Mouse (Mus musculus): Measurements from ENCODE around the gene Ahnak. TPM values are rescaled to one million over a fixed set of nuclear protein-coding genes. Genes with fewer than 3 reads are reported as not detected.
"Not testable (repeated sequence)": the region's sequence is repeated elsewhere in the genome, so short reads cannot be mapped to it uniquely, and the experiment has no call there.

Ahnak gene
- polyA plus RNA-seq, 1 experiment from 2014 or later: 20.5 TPM

DNA sequence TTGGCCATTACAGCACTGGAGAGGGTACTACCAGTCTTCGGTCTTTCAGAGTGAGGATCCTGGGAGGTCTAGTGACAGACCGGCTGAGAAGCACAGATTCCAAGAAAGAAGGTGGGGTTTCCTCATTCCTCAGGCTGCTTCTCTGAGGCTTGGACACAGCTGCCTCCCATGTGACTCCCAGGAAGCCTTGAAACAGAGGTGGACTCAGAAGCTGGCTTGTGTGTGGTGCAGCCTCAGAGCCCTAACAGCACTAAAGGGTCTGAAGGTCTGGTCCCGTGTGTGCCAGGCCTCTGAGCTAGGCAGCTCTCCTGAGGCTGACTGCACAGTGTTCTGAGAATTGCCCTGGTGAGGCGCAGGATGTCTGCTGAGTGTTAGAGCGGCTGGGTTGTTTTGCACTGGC lies 117.0 kb downstream of the Ahnak start:
- peaks cover 20% of the 10 kb centered on the region for H3K4me1 ChIP-seq (replicated peaks)
- H3K9me3 ChIP-seq: no peaks in the 10 kb centered on the region
- no peak overlapping the region for H3K9ac ChIP-seq (replicated peaks)
- 0 out of 2 replicates have a peak, but pooled peaks have one; percentile 24 for ATAC-seq (ENCODE audit: insufficient number of reproducible peaks, insufficient read depth, low FRiP score, low TSS enrichment, low read depth)
- no peaks in the 10 kb centered on the region for H3K27me3 ChIP-seq
- H3K27ac ChIP-seq: 0 out of 2 replicates have a peak overlapping the region, but pooled peaks have one; percentile 26
- no peak overlapping the region for H3K4me3 ChIP-seq (replicated peaks)
- WGBS: 40% methylated on average over 5 of the region's 5 CpGs
- H3K4me2 ChIP-seq: no peak overlapping the region
- H3K36me3 ChIP-seq: no peaks in the 10 kb centered on the region

DNA sequence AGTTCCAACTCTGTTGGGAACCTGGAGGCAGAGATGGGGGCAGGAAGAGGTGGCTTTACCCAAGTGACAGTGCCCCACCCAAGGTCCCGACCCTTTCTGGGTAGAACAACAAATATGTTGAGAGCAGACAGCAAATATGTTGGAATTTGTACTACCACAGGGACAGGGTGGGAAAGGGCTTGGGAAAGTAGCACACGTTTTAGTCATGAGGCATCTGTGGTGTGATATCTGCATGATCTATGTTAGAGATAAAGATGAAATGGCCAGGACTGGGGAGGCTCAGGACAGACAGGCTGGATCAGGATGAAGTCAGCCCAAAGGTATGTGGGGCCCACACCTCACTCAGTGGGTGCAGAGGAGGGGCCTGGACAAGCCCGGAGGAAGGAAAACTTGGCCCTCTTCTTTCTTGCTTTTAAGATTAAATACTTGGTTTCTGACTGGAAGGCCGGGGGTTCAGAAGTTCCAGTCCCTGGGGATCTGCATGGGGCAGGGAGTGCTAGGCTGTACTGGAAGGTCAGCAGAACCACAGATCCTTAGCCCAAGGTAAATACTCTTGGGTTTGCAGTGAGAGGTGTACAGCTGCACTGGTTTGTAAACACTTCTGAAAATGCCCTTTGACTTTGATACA lies 117.8 kb downstream of the Ahnak start:
- 0 out of 2 replicates have a peak overlapping the region, but pooled peaks have one; percentile 26 for H3K27ac ChIP-seq
- H3K36me3 ChIP-seq: no peaks in the 10 kb centered on the region
- no peak overlapping the region for H3K9ac ChIP-seq (replicated peaks)
- 0 out of 2 replicates have a peak, but pooled peaks have one; percentile 21 for ATAC-seq (ENCODE audit: insufficient number of reproducible peaks, insufficient read depth, low FRiP score, low TSS enrichment, low read depth)
- H3K9me3 ChIP-seq: no peaks in the 10 kb centered on the region
- no peak overlapping the region for H3K4me2 ChIP-seq
- peaks cover 20% of the 10 kb centered on the region for H3K4me1 ChIP-seq (replicated peaks)
- 51% methylated on average over 4 of the region's 4 CpGs for WGBS
- no peak overlapping the region for H3K4me3 ChIP-seq (replicated peaks)
- H3K27me3 ChIP-seq: no peaks in the 10 kb centered on the region

DNA sequence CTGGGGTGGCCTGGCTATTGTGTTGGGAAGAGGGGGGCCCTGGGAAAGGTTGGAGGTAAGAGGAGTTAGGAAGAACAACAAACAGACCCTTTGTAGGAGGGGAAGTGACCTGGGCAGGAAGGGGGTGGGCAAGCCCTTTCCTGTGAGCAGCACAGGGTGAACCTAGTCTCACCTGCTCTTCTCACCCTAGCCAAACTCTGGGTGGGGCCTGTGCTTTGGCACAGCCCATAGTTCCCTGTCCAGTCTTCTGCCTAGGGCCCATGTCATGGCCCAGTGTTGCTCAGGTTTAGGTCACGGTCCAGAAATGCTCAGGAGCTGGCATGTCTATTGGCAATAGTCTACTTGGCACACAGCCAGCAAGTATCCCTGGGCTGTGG lies 118.3 kb downstream of the Ahnak start:
- 0 out of 2 replicates have a peak, but pooled peaks have one; percentile 6 for ATAC-seq (ENCODE audit: insufficient number of reproducible peaks, insufficient read depth, low FRiP score, low TSS enrichment, low read depth)
- no peak overlapping the region for H3K27ac ChIP-seq
- H3K4me1 ChIP-seq (replicated peaks): peaks cover 20% of the 10 kb centered on the region
- no peak overlapping the region for H3K4me3 ChIP-seq (replicated peaks)
- H3K36me3 ChIP-seq: peaks cover under 1% of the 10 kb centered on the region; the same call in 1 of the 2 replicates
- H3K27me3 ChIP-seq: no peaks in the 10 kb centered on the region
- no peak overlapping the region for H3K9ac ChIP-seq (replicated peaks)
- WGBS: 64% methylated on average over 1 of the region's 1 CpGs
- no peak overlapping the region for H3K4me2 ChIP-seq
- no peaks in the 10 kb centered on the region for H3K9me3 ChIP-seq

DNA sequence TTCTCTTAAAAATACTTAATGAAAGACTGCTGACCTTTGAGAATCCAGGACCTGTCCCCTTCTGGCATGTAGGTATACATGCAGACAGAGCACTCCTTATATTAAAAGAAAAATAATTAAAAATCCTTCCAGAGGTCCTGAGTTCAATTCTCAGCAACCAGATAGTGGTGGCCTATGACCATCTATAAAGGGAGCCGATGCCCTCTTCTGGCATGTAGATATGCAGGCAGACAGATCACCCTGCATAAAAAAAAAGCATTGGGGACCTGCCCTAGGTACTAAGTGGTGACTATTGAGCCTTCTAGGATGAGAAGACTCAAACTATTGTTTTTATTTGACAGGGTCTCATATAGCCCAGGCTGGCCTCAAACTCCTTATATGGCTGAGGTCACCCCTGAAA lies 119.5 kb downstream of the Ahnak start:
- ATAC-seq (ENCODE audit: insufficient number of reproducible peaks, insufficient read depth, low FRiP score, low TSS enrichment, low read depth): no peak
- Histone ChIP-seq H3K9ac (replicated peaks) (no peak overlapping the region), H3K27me3 (no peaks in the 10 kb centered on the region), H3K4me1 (replicated peaks) (peaks cover 20% of the 10 kb centered on the region), H3K9me3 (no peaks in the 10 kb centered on the region), H3K36me3 (peaks cover 9% of the 10 kb centered on the region), H3K27ac (no peak overlapping the region), H3K4me2 (no peak overlapping the region), H3K4me3 (replicated peaks) (no peak overlapping the region)
- WGBS: 83% methylated on average over 1 of the region's 1 CpGs

DNA sequence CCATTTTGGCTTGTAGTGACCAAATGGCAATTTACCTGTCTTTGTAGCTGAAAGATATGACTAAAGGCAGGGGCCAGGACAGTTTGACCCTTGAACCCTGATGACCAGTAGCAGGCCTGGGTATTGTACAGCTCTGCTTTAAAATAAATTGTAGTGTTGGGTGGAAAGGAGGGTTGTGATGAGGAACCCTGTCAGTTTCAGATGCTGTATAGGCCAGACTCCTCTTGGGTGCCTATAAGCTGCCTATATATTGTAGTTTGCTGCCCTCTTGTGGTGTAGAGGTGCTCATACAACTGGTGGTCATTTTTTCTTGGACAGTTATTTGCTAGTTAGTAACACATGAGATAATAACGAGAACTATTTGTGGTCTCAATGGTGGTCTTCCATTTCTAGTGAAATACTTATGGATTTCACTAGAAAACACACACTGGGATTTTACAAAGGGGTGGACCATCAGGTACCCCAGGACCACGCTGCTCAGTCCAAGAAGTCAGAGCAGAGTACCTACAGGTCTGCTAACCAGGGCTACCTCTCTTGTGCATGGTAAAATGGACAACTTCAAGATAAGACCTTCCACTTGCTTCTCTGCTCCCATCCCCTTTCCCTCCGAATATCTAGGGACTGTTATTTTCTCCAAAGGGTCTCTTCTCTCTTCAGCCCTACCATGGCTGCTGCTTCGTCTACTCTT lies 121.2 kb downstream of the Ahnak start:
- 47% methylated on average over 4 of the region's 4 CpGs for WGBS
- no peak overlapping the region for H3K4me2 ChIP-seq
- ATAC-seq (ENCODE audit: insufficient number of reproducible peaks, insufficient read depth, low FRiP score, low TSS enrichment, low read depth): peak; percentile 63; the same call in 1 of the 2 replicates

DNA sequence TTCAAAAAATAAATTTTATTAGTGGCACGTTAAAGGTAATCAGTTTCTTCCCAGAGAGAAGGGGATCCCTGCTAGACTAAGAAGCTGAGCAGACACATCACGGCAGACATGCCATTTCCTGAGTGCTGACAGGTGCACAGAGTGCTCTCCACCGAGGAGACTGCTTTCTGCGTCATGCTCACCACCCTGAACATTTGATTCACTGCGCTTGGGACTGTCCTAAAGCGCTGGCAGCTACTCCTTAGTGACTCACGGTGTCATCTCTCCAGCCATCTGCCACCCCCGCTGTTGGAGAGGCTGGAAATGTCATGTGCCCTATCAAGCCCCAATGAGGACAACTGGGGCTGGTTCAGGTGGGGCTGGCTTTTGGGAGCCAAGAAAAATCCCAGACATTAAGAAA lies 123.0 kb downstream of the Ahnak start:
- Histone ChIP-seq H3K27me3 (no peaks in the 10 kb centered on the region), H3K9ac (replicated peaks) (no peak overlapping the region), H3K27ac (no peak overlapping the region), H3K4me3 (replicated peaks) (no peak overlapping the region), H3K4me2 (no peak overlapping the region), H3K4me1 (replicated peaks) (peaks cover 8% of the 10 kb centered on the region), H3K36me3 (peaks cover 28% of the 10 kb centered on the region), H3K9me3 (no peaks in the 10 kb centered on the region)
- WGBS: 74% methylated on average over 8 of the region's 8 CpGs
- ATAC-seq (ENCODE audit: insufficient number of reproducible peaks, insufficient read depth, low FRiP score, low TSS enrichment, low read depth): no peak

More for the DNA sequence above, 121.2 kb downstream of the Ahnak start:
- Histone ChIP-seq H3K4me1 (replicated peaks) (peaks cover 20% of the 10 kb centered on the region), H3K9me3 (no peaks in the 10 kb centered on the region), H3K27ac (no peak overlapping the region), H3K27me3 (no peaks in the 10 kb centered on the region), H3K9ac (replicated peaks) (no peak overlapping the region), H3K4me3 (replicated peaks) (no peak overlapping the region), H3K36me3 (peaks cover 20% of the 10 kb centered on the region)

DNA sequence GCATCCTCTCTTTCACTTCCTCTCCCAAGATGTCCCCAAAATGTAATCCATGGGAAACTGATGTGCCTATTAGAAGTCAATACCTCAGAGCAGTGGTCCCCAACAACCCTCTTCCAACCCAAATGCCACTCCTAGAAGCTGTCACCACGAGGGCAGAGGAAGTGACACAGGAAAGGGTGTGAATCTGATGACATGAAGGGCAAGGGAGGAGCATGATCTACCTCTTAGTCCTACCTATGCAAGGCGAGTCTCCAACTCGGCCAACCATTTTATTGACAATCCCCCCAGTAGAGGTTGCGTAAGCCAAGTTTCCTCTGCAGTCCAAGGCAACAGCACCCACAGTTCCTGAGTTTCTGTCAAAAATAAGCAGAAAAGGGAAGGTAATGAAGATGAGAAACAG lies 127.2 kb downstream of the Ahnak start:
- Histone ChIP-seq H3K4me1 (replicated peaks) (no peaks in the 10 kb centered on the region), H3K9ac (replicated peaks) (no peak overlapping the region), H3K4me2 (no peak overlapping the region), H3K27me3 (no peaks in the 10 kb centered on the region), H3K4me3 (replicated peaks) (no peak overlapping the region), H3K36me3 (peaks cover 37% of the 10 kb centered on the region), H3K9me3 (no peaks in the 10 kb centered on the region), H3K27ac (no peak overlapping the region)
- WGBS: 82% methylated on average over 4 of the region's 4 CpGs
- ATAC-seq (ENCODE audit: insufficient number of reproducible peaks, insufficient read depth, low FRiP score, low TSS enrichment, low read depth): no peak

DNA sequence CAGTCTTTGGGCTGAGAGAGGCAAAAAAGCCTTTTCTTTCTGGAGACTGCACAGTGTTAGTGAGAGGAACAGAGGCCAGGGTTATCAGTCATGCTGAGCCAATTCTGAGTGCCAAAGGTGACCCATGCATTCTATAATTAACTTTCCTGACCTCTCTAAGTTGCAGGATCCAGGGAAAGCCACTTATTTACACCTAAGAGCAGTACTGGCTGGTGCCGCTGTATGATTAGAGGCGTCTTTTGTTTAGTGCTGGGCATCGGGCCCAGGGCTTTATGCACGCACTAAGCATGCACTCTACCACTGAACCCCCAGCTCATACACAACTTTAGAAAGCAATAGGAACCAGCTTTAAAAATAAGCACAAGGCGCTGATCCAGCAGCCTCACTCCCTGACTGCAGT lies 128.2 kb downstream of the Ahnak start:
- no peaks in the 10 kb centered on the region for H3K9me3 ChIP-seq
- no peak overlapping the region for H3K4me2 ChIP-seq
- no peaks in the 10 kb centered on the region for H3K4me1 ChIP-seq (replicated peaks)
- peaks cover 37% of the 10 kb centered on the region for H3K36me3 ChIP-seq
- H3K27me3 ChIP-seq: no peaks in the 10 kb centered on the region
- H3K27ac ChIP-seq: no peak overlapping the region
- 88% methylated on average over 5 of the region's 5 CpGs for WGBS
- no peak overlapping the region for H3K9ac ChIP-seq (replicated peaks)
- ATAC-seq (ENCODE audit: insufficient number of reproducible peaks, insufficient read depth, low FRiP score, low TSS enrichment, low read depth): no peak
- H3K4me3 ChIP-seq (replicated peaks): no peak overlapping the region

DNA sequence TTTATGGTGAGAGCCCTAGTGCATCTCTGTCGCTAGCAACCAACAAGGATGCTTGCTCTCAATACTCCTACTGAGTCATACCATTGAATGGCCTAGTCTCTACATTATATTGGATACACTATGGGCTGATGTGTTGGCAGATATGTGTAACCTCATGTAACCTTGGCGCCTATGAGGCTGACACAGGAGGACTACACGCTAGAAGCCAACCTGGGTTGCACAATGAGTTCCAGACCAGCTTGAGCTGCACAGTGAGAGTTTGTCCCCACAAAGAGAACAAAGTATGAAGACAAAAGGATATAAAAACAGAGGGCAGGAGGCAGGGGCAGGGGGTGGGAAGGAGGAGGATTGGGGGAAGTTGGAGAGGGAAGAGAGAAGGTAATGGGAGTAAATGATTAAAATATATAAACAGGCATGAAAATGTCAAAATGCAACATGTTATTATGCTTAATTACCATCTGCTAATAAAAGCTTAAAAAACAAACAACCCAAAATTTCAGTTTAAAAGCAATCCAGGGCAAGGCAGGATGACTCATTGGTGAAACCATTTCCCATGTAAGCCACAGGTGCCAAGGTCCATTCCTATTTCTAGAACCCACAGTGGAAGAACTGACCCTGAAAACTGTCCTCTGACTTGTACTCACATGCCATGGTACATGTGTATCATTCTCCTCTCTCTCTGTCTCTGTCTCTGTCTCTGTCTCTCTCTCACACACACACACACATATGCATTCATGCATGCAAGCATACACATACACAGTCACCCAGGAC lies 130.8 kb downstream of the Ahnak start:
- Histone ChIP-seq H3K27me3 (no peaks in the 10 kb centered on the region), H3K9me3 (no peaks in the 10 kb centered on the region), H3K9ac (replicated peaks) (no peak overlapping the region), H3K4me1 (replicated peaks) (no peaks in the 10 kb centered on the region), H3K4me2 (no peak overlapping the region), H3K4me3 (replicated peaks) (no peak overlapping the region), H3K27ac (no peak overlapping the region), H3K36me3 (peaks cover 20% of the 10 kb centered on the region)
- ATAC-seq (ENCODE audit: insufficient number of reproducible peaks, insufficient read depth, low FRiP score, low TSS enrichment, low read depth): no peak
- WGBS: 90% methylated on average over 3 of the region's 3 CpGs

DNA sequence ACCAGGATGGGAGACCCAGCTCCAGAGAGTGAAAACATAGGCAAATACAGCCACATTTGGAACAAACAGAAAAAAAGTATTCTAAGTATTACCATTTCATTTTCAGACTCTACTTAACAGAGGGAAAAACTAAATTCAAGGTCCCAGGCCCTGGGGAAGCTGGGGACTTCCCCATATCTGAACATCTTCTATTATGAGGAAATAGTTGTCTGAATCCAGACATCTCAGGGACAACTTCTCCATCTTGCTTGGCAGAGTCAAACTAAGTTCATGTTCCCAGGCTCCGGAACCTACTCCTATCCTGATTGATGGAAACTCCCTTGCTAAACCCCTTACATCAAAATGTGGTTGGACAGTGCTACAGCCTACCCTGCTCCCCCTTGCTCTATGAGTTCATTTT lies 133.3 kb downstream of the Ahnak start:
- no peak for ATAC-seq (ENCODE audit: insufficient number of reproducible peaks, insufficient read depth, low FRiP score, low TSS enrichment, low read depth)
- no peaks in the 10 kb centered on the region for H3K4me1 ChIP-seq (replicated peaks)
- H3K27me3 ChIP-seq: no peaks in the 10 kb centered on the region
- H3K4me2 ChIP-seq: no peak overlapping the region
- H3K27ac ChIP-seq: no peak overlapping the region
- H3K9me3 ChIP-seq: no peaks in the 10 kb centered on the region
- H3K9ac ChIP-seq (replicated peaks): no peak overlapping the region
- H3K4me3 ChIP-seq (replicated peaks): no peak overlapping the region
- H3K36me3 ChIP-seq: peaks cover 14% of the 10 kb centered on the region; the same call in 1 of the 2 replicates
- 100% methylated on average over 1 of the region's 1 CpGs for WGBS

DNA sequence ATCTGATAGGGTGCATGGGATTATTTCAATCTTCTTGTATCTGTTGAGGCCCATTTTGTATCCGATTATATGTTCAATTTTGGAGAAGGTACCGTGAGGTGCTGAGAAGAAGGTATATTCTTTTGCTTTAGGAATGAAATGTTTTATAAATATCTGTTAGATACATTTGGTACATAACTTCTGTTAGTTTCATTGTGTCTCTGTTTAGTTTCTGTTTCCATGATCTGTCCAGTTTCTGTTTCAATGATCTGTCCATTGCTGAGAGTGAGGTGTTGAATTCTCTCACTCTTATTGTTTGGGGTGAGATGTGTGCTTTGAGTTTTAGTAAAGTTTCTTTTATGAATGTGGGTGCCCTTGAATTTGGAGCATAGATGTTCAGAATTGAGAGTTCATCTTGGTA lies 134.9 kb downstream of the Ahnak start:
- 96% methylated on average over 2 of the region's 2 CpGs for WGBS
- not testable (repeated sequence) for ATAC-seq (ENCODE audit: insufficient number of reproducible peaks, insufficient read depth, low FRiP score, low TSS enrichment, low read depth); H3K27ac ChIP-seq; H3K27me3 ChIP-seq; H3K9me3 ChIP-seq; H3K4me2 ChIP-seq; H3K4me3 ChIP-seq (replicated peaks); H3K4me1 ChIP-seq (replicated peaks); H3K9ac ChIP-seq (replicated peaks)
- peaks cover 13% of the 10 kb centered on the region; the same call in 1 of the 2 replicates for H3K36me3 ChIP-seq

Measured in limb, embryonic 12.5 days (tissue).